Mouse (Mus musculus) CH12.LX (cell line): Measurements from ENCODE around the gene Tbc1d9b. TPM values are rescaled to one million over a fixed set of nuclear protein-coding genes. Genes with fewer than 3 reads are reported as not detected.

ENCODE experiments used
- DNase-seq: peaks from one replicate; pipeline ENCODE4 v3.0.0-alpha.2; 2013; ENCODE audit errors: extremely low read depth
- H3K27ac ChIP-seq: 2 replicates; pipeline ENCODE4 v1.5.1; 2012; ENCODE audit warnings: low read depth, mild to moderate bottlenecking, control low read depth, moderate library complexity; ENCODE audit not compliant: insufficient read depth
- H3K27me3 ChIP-seq: replicated peaks from 2 replicates; pipeline ENCODE3; 2012; ENCODE audit warnings: inconsistent platforms
- H3K36me3 ChIP-seq, 2 experiments: replicated peaks in 1 of 2; 2 replicates each; pipeline versions ENCODE3 to v1.6.1; 2012; ENCODE audit warnings: inconsistent platforms in 1 of 2, low read length in 1 of 2, mild to moderate bottlenecking in 1 of 2, mixed read lengths in 1 of 2, moderate library complexity in 1 of 2; ENCODE audit not compliant: control insufficient read depth in 1 of 2, insufficient read depth in 1 of 2
- H3K4me1 ChIP-seq, 2 experiments: 2 replicates each; pipeline ENCODE4 v1.6.1; 2012; ENCODE audit warnings: inconsistent platforms in 1 of 2, moderate library complexity in 1 of 2; ENCODE audit not compliant: insufficient read depth in 2 of 2, control insufficient read depth in 1 of 2
- H3K4me2 ChIP-seq: 2 replicates; pipeline ENCODE4 v1.6.1; 2012; ENCODE audit warnings: low read depth, mild to moderate bottlenecking, control low read depth; ENCODE audit not compliant: poor library complexity, insufficient read depth, severe bottlenecking
- H3K4me3 ChIP-seq, 3 experiments: fragments of 150-350 bp in 1 of 3; sonication (generic) in 1 of 3; replicated peaks in 1 of 3; 2 replicates each; pipeline versions ENCODE3 to v1.5.1; 2011 to 2012; ENCODE audit warnings: low read depth in 2 of 3, low read length in 2 of 3, mild to moderate bottlenecking in 2 of 3, moderate library complexity in 2 of 3, control low read depth in 1 of 3, improper control_type of control experiment in 1 of 3, inconsistent platforms in 1 of 3, mixed read lengths in 1 of 3; ENCODE audit not compliant: poor library complexity in 1 of 3
- H3K79me2 ChIP-seq: replicated peaks from 2 replicates; pipeline ENCODE4 v1.6.1; 2012; ENCODE audit warnings: mild to moderate bottlenecking, moderate library complexity; ENCODE audit not compliant: control insufficient read depth, poor library complexity, insufficient read depth, severe bottlenecking; ENCODE audit errors: extremely low read depth
- H3K9ac ChIP-seq: 2 replicates; pipeline ENCODE4 v1.6.1; 2012; ENCODE audit warnings: low read depth, mild to moderate bottlenecking, control low read depth, moderate library complexity; ENCODE audit not compliant: insufficient read depth
- H3K9me3 ChIP-seq: replicated peaks from 2 replicates; pipeline ENCODE3; 2012; ENCODE audit warnings: low read length, inconsistent platforms, mixed read lengths
- CHD2 ChIP-seq: IDR thresholded peaks from 2 replicates; pipeline ENCODE4 v1.6.1; 2011; ENCODE audit warnings: low read length, improper control_type of control experiment
- CTCF ChIP-seq, 2 experiments: IDR thresholded peaks in 1 of 2; conservative IDR thresholded peaks in 1 of 2; 2 replicates each; pipeline ENCODE4 v1.5.1; 2011 to 2012; ENCODE audit warnings: low read depth in 2 of 2, low read length in 2 of 2, improper control_type of control experiment in 1 of 2, inconsistent platforms in 1 of 2, mild to moderate bottlenecking in 1 of 2, moderate library complexity in 1 of 2
- E2F4 ChIP-seq: IDR thresholded peaks from 2 replicates; pipeline ENCODE4 v1.6.1; 2011; ENCODE audit warnings: low read depth, low read length, improper control_type of control experiment; ENCODE audit not compliant: insufficient replicate concordance
- ELF1 ChIP-seq: IDR thresholded peaks from 2 replicates; pipeline ENCODE4 v1.6.1; 2014; ENCODE audit warnings: low read depth, mild to moderate bottlenecking, inconsistent platforms, low read length, improper control_type of control experiment
- EP300 ChIP-seq: IDR thresholded peaks from 2 replicates; pipeline ENCODE4 v1.6.1; 2011; ENCODE audit warnings: low read length, improper control_type of control experiment
- ETS1 ChIP-seq: conservative IDR thresholded peaks from 2 replicates; pipeline ENCODE4 v1.6.1; 2012; ENCODE audit warnings: low read depth, mild to moderate bottlenecking, inconsistent platforms, low read length, improper control_type of control experiment, moderate library complexity
- GABPA ChIP-seq: IDR thresholded peaks from 2 replicates; pipeline ENCODE4 v1.6.1; 2012; ENCODE audit warnings: low read depth, low read length, improper control_type of control experiment, inconsistent platforms; ENCODE audit not compliant: insufficient replicate concordance
- IRF4 ChIP-seq: IDR thresholded peaks from 2 replicates; pipeline ENCODE4 v1.6.1; 2014; ENCODE audit warnings: low read depth, mild to moderate bottlenecking, inconsistent platforms, low read length, improper control_type of control experiment
- JUN ChIP-seq: IDR thresholded peaks from 2 replicates; pipeline ENCODE4 v1.6.1; 2011; ENCODE audit warnings: low read depth, mild to moderate bottlenecking, low read length, improper control_type of control experiment, moderate library complexity; ENCODE audit not compliant: insufficient read depth
- JUND ChIP-seq: conservative IDR thresholded peaks from 2 replicates; pipeline ENCODE4 v1.6.1; 2011; ENCODE audit warnings: low read depth, low read length, improper control_type of control experiment
- MXI1 ChIP-seq: IDR thresholded peaks from 2 replicates; pipeline ENCODE4 v1.6.1; 2011; ENCODE audit warnings: mild to moderate bottlenecking, low read depth, low read length, improper control_type of control experiment
- MYC ChIP-seq: IDR thresholded peaks from 2 replicates; pipeline ENCODE4 v1.6.1; 2011; ENCODE audit warnings: low read depth, mild to moderate bottlenecking, improper control_type of control experiment, low read length
- NELFE ChIP-seq: IDR thresholded peaks from 2 replicates; pipeline ENCODE4 v1.6.1; 2011; ENCODE audit warnings: low read depth, low read length, improper control_type of control experiment
- PAX5 ChIP-seq: IDR thresholded peaks from 2 replicates; pipeline ENCODE4 v1.6.1; 2012; ENCODE audit warnings: low read length, inconsistent platforms, mixed read lengths
- POLR2A ChIP-seq: IDR thresholded peaks from 2 replicates; pipeline ENCODE4 v1.6.1; 2011; ENCODE audit warnings: low read depth, mild to moderate bottlenecking, improper control_type of control experiment, low read length
- POLR2AphosphoS2 ChIP-seq: IDR thresholded peaks from 2 replicates; pipeline ENCODE4 v1.6.1; 2011; ENCODE audit warnings: low read depth, low read length, improper control_type of control experiment
- TBP ChIP-seq: conservative IDR thresholded peaks from 2 replicates; pipeline ENCODE4 v1.6.1; 2011; ENCODE audit warnings: low read depth, low read length, improper control_type of control experiment
- TCF12 ChIP-seq: IDR thresholded peaks from 2 replicates; pipeline ENCODE4 v1.6.1; 2014; ENCODE audit warnings: low read depth, mild to moderate bottlenecking, inconsistent platforms, low read length, improper control_type of control experiment
- USF2 ChIP-seq: conservative IDR thresholded peaks from 2 replicates; pipeline ENCODE4 v1.6.1; 2011; ENCODE audit warnings: low read depth, low read length, improper control_type of control experiment
- dilution Hi-C: fragments of 300-500 bp; cut with MboI; formaldehyde crosslinking; loops from 2 replicates; pipeline ENCODE4 v1.14.3; 2020; ENCODE audit warnings: low sequenced_read_pairs; ENCODE audit not compliant: extremely low pct_unique_long_range_greater_than_20kb, extremely low pct_ligation_motif_present
- in situ Hi-C: fragments of 300-500 bp; cut with MboI; formaldehyde crosslinking; loops from 3 replicates; pipeline ENCODE4 v1.14.3; 2019; ENCODE audit warnings: low sequenced_read_pairs, low pct_ligation_motif_present, low pct_unique_long_range_greater_than_20kb, mixed read lengths
- polyA plus RNA-seq: library from polyadenylated mRNA; unstranded; fragments of >175 nt; gene quantifications from 2 replicates; pipeline ENCODE4 v1.2.1, GENCODE M21; 2012; ENCODE audit warnings: low read depth; ENCODE audit not compliant: insufficient read length
- total RNA-seq, 2 experiments: library from RNA; depleted of rRNA; stranded (reverse); fragments of 300-350 nt in 1 of 2; fragments of >200 nt in 1 of 2; gene quantifications; 2 replicates each; pipeline ENCODE4 v1.2.3; 2012 to 2014

The Tbc1d9b gene
- total and polyA plus RNA-seq, 3 experiments: 14.1 to 28.6 (median 27.9) TPM

GRCm38 (mm10) chr11:50216724-50217366, 85.6 kb downstream of the Tbc1d9b start:
- peaks cover 27 to 67% of the 10 kb centered on the region in 2 experiments for H3K4me1 ChIP-seq
- H3K9ac ChIP-seq: no peak overlapping the region; the same call in 1 of the 2 replicates
- TF ChIP-seq IRF4 (peak; percentile 86), GABPA (no peak), TCF12 (0 out of 2 replicates have a peak, but pooled peaks have one; percentile 16), TBP (0 out of 2 replicates have a peak, but pooled peaks have one; percentile 21), MXI1 (0 out of 2 replicates have a peak, but pooled peaks have one; percentile 1), EP300 (peak; percentile 63), JUN (no peak)
- no peak for DNase-seq
- H3K4me2 ChIP-seq: 0 out of 2 replicates have a peak overlapping the region, but pooled peaks have one; percentile 10
- H3K27ac ChIP-seq: no peak overlapping the region
- no peaks in the 10 kb centered on the region for H3K27me3 ChIP-seq
- dilution Hi-C loops (no loop called here), in situ Hi-C loops (no loop called here)
- H3K36me3 ChIP-seq: peaks cover 0 to 15% of the 10 kb centered on the region in 2 experiments
- no peak overlapping the region for H3K4me3 ChIP-seq
- H3K79me2 ChIP-seq: no peaks in the 10 kb centered on the region
- no peaks in the 10 kb centered on the region for H3K9me3 ChIP-seq

- dilution Hi-C loops (no loop called here), in situ Hi-C loops (no loop called here)
- H3K27ac ChIP-seq: no peak overlapping the region
- H3K4me2 ChIP-seq: no peak overlapping the region
- H3K4me1 ChIP-seq: peaks cover 23 to 67% of the 10 kb centered on the region in 2 experiments
- H3K79me2 ChIP-seq: no peaks in the 10 kb centered on the region
- H3K9ac ChIP-seq: no peak overlapping the region
- DNase-seq: no peak
- no peak overlapping the region for H3K4me3 ChIP-seq
- peaks cover 0 to 15% of the 10 kb centered on the region in 2 experiments for H3K36me3 ChIP-seq
- TF ChIP-seq USF2 (no peak), JUND (no peak), E2F4 (no peak), POLR2A (no peak), ELF1 (no peak), TBP (no peak), TCF12 (no peak), POLR2AphosphoS2 (no peak), NELFE (no peak), ETS1 (no peak), CTCF (conservative IDR thresholded peaks at IDR 0.05 in 1 of 2, IDR thresholded peaks at IDR 0.05 in 1 of 2; ENCODE audit: low read depth in 2 of 2, low read length in 2 of 2) (no peak), CHD2 (no peak), MYC (no peak), PAX5 (no peak)
- H3K9me3 ChIP-seq: no peaks in the 10 kb centered on the region
- H3K27me3 ChIP-seq: no peaks in the 10 kb centered on the region
These were observed 86.6 kb downstream of the Tbc1d9b start for GRCm38 (mm10) chr11:50217811-50218210.
